Mouse (Mus musculus): Measurements from ENCODE around the gene Atxn7l2. TPM values are rescaled to one million over a fixed set of nuclear protein-coding genes. Genes with fewer than 3 reads are reported as not detected.

Gene Atxn7l2
- total and polyA plus RNA-seq, 3 experiments = 5.6 to 14.6 TPM; not detected in 1

DNA sequence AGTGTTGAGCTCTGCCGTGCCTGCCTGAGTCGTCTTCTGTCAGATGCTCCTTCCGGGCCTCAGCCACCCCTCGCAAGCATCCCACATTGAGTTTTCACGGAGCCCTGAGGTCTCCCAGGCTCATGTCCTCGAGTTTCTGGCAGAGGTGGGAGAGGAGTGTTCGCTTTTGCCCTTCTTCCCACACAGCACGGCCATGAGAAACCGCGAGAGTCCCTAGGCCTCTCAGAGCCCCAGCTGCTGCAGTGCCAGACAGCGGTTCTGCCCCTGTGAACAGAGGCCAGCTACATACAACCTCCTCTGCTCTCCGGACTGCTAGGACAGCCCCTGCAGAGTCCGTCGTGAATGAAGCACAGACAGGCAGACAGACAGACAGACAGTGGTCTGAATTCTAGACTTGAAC, 43.2 kb downstream of the Atxn7l2 start:
- Histone ChIP-seq H3K36me3 (ENCODE audit: control insufficient read depth in 1 of 2, insufficient read depth in 2 of 2, low read length in 2 of 2) (no peaks in the 10 kb centered on the region), H3K9ac (ENCODE audit: control insufficient read depth, low read depth, low read length, poor library complexity, severe bottlenecking) (no peak overlapping the region), H3K27ac (ENCODE audit: control insufficient read depth, low read depth, low read length) (no peak overlapping the region), H3K4me3 (ENCODE audit: control insufficient read depth in 1 of 2, insufficient read depth in 1 of 2, low read depth in 2 of 2, low read length in 2 of 2) (no peak overlapping the region), H3K27me3 (ENCODE audit: control insufficient read depth in 1 of 2, insufficient read depth in 2 of 2, low read length in 2 of 2) (peaks cover 3 to 8% of the 10 kb centered on the region in 2 experiments; a peak in 3 of 4 replicates), H3K4me1 (ENCODE audit: control insufficient read depth in 1 of 2, insufficient read depth in 2 of 2, low read length in 2 of 2) (no peaks in the 10 kb centered on the region), H3K79me2 (ENCODE audit: control insufficient read depth, insufficient read depth, low read length, poor library complexity) (no peaks in the 10 kb centered on the region), H3K9me3 (replicated peaks; ENCODE audit: insufficient read depth, low read length) (no peaks in the 10 kb centered on the region)
- TF ChIP-seq CHD1 (IDR thresholded peaks at IDR 0.05; ENCODE audit: low read depth, low read length) (no peak), MYB (IDR thresholded peaks at IDR 0.05; ENCODE audit: low read depth, low read length) (no peak), POLR2AphosphoS5 (IDR thresholded peaks at IDR 0.05; ENCODE audit: borderline replicate concordance, low read depth, low read length) (no peak), UBTF (IDR thresholded peaks at IDR 0.05; ENCODE audit: borderline replicate concordance, insufficient read depth, low read depth, low read length) (no peak), TAL1 (IDR thresholded peaks at IDR 0.05; ENCODE audit: low read length) (no peak), KAT2A (conservative IDR thresholded peaks at IDR 0.05; ENCODE audit: low read depth, low read length) (no peak), ZMIZ1 (IDR thresholded peaks at IDR 0.05; ENCODE audit: low read depth, low read length) (no peak), USF2 (IDR thresholded peaks at IDR 0.05; ENCODE audit: borderline replicate concordance in 1 of 2, insufficient read depth in 1 of 2, low read depth in 1 of 2, low read length in 2 of 2) (no peak), HCFC1 (IDR thresholded peaks at IDR 0.05; ENCODE audit: low read depth, low read length) (no peak), CTCF (IDR thresholded peaks at IDR 0.05 in 2 of 3, conservative IDR thresholded peaks at IDR 0.05 in 1 of 3; ENCODE audit: control insufficient read depth in 1 of 3, insufficient read depth in 1 of 3, low read depth in 2 of 3, low read length in 3 of 3, poor library complexity in 1 of 3, severe bottlenecking in 1 of 3) (no peak)
- no peak for DNase-seq (ENCODE audit: low read depth, low spot score)

GRCm38 (mm10) chr3:108166486-108167211, 44.1 kb downstream of the Atxn7l2 start:
- peaks cover 4 to 12% of the 10 kb centered on the region in 2 experiments for H3K27me3 ChIP-seq (ENCODE audit: control insufficient read depth in 1 of 2, insufficient read depth in 2 of 2, low read length in 2 of 2)

More at GRCm38 (mm10) chr3:108166486-108167211, 44.1 kb downstream of the Atxn7l2 start:
- DNase-seq (ENCODE audit: low read depth, low spot score) = no peak
- H3K4me3 ChIP-seq (ENCODE audit: control insufficient read depth in 1 of 2, insufficient read depth in 1 of 2, low read depth in 2 of 2, low read length in 2 of 2) = no peak overlapping the region
- H3K36me3 ChIP-seq (ENCODE audit: control insufficient read depth in 1 of 2, insufficient read depth in 2 of 2, low read length in 2 of 2) = no peaks in the 10 kb centered on the region
- no peaks in the 10 kb centered on the region for H3K4me1 ChIP-seq (ENCODE audit: control insufficient read depth in 1 of 2, insufficient read depth in 2 of 2, low read length in 2 of 2)
- no peak overlapping the region for H3K27ac ChIP-seq (ENCODE audit: control insufficient read depth, low read depth, low read length)
- H3K9ac ChIP-seq (ENCODE audit: control insufficient read depth, low read depth, low read length, poor library complexity, severe bottlenecking) = no peak overlapping the region
- H3K79me2 ChIP-seq (ENCODE audit: control insufficient read depth, insufficient read depth, low read length, poor library complexity) = no peaks in the 10 kb centered on the region
- H3K9me3 ChIP-seq (replicated peaks; ENCODE audit: insufficient read depth, low read length) = no peaks in the 10 kb centered on the region
- TF ChIP-seq HCFC1 (IDR thresholded peaks at IDR 0.05; ENCODE audit: low read depth, low read length) (no peak), CTCF (IDR thresholded peaks at IDR 0.05 in 2 of 3, conservative IDR thresholded peaks at IDR 0.05 in 1 of 3; ENCODE audit: control insufficient read depth in 1 of 3, insufficient read depth in 1 of 3, low read depth in 2 of 3, low read length in 3 of 3, poor library complexity in 1 of 3, severe bottlenecking in 1 of 3) (peak in 2 of 3 experiments; percentile 12 to 22; a peak in 2 of 6 replicates)

Measured in MEL (cell line).